Mouse (Mus musculus) kidney, adult 2 months (tissue): Measurements from ENCODE around the gene Dlg2. TPM values are rescaled to one million over a fixed set of nuclear protein-coding genes. Genes with fewer than 3 reads are reported as not detected.

Source experiments
- DNase-seq: peaks from one replicate; pipeline ENCODE4 v3.0.0; 2021
- H3K27ac ChIP-seq: fragments of 200-500 bp; 2 replicates; pipeline ENCODE4 v1.5.1; 2012; ENCODE audit warnings: low read depth, low read length, control low read depth, inconsistent platforms; ENCODE audit not compliant: insufficient read depth
- H3K27me3 ChIP-seq: fragments of 200-500 bp; replicated peaks from 2 replicates; pipeline ENCODE4 v1.6.1; 2012; ENCODE audit warnings: mild to moderate bottlenecking, moderate library complexity, low read length, inconsistent platforms; ENCODE audit not compliant: control insufficient read depth, insufficient read depth
- H3K36me3 ChIP-seq: fragments of 200-500 bp; 2 replicates; pipeline ENCODE4 v1.6.1; 2012; ENCODE audit warnings: mild to moderate bottlenecking, moderate library complexity, low read length, inconsistent platforms; ENCODE audit not compliant: control insufficient read depth, insufficient read depth
- H3K4me1 ChIP-seq: fragments of 200-500 bp; 2 replicates; pipeline ENCODE4 v1.6.1; 2011; ENCODE audit warnings: low read length; ENCODE audit not compliant: control insufficient read depth, insufficient read depth
- H3K4me3 ChIP-seq: fragments of 200-500 bp; 2 replicates; pipeline ENCODE4 v1.5.1; 2011; ENCODE audit warnings: mild to moderate bottlenecking, low read depth, low read length, control low read depth; ENCODE audit not compliant: insufficient read depth
- CTCF ChIP-seq: fragments of 200-500 bp; conservative IDR thresholded peaks from 2 replicates; pipeline ENCODE4 v1.5.1; 2011; ENCODE audit warnings: low read depth, mild to moderate bottlenecking, control low read depth, low read length, moderate library complexity, mixed read lengths; ENCODE audit not compliant: insufficient read depth, insufficient read length
- POLR2A ChIP-seq: fragments of 200-500 bp; IDR thresholded peaks from one replicate; pipeline ENCODE4 v1.6.1; 2011; ENCODE audit warnings: low read depth, low read length, control low read depth
- WGBS: fragments of 180-500 bp; shearing (Covaris S2); methylation state at CpG from one replicate; pipeline ENCODE4 v1.1.7; 2018; 5-methylcytosine and 5-hydroxymethylcytosine counted together
- polyA plus RNA-seq: library from polyadenylated mRNA; depleted of rRNA; stranded (reverse); fragments of >200 nt; gene quantifications from 2 replicates; pipeline ENCODE4 v1.2.3, GENCODE M21; 2012

Dlg2 gene
- polyA plus RNA-seq, 1 experiment: 2.1 TPM

- H3K27ac ChIP-seq: no peak overlapping the region
- TF ChIP-seq POLR2A: no peak
- H3K4me3 ChIP-seq: no peak overlapping the region
- H3K4me1 ChIP-seq: no peaks in the 10 kb centered on the region
- no peaks in the 10 kb centered on the region for H3K27me3 ChIP-seq
- no peaks in the 10 kb centered on the region for H3K36me3 ChIP-seq
- no peak for DNase-seq
Measured at GRCm38 (mm10) chr7:92220619-92221018, 1744.1 kb downstream of the Dlg2 start.

DNA sequence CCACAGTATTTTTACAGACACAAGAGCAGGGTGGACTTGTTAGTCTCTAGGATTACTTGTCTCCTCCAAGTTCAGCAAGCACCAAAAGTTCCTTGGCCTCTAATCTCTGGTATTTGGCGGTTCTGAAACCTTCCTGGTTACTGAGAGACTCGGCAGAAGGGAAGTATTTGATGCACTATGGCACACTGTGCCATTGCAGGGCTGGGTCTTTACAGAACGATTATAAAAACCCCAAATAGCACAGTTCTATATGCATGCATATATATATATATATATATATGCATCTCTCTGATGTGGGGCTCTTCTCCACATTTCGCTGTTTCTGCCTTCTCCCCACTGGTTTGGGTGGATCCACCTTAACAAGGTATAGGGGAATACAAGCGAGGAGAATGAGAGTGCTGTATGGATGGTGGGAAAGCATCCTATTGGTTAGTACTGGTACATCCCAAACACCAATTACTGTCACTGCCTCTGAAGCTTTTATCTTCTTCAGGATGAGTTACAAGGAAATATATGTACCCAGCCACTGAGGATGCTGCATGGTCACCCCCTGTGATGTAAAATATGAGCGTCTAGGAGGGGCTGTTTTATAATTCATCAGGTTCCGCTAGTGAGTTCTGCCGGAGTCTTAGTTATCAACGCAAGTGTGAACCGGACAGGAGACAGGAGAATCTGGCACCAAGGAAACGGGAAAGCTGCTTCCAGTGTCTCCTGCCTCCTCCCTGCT lies 1758.2 kb downstream of the Dlg2 start:
- H3K36me3 ChIP-seq: no peaks in the 10 kb centered on the region
- TF ChIP-seq POLR2A (no peak), CTCF (no peak)
- DNase-seq: no peak
- H3K4me1 ChIP-seq: no peaks in the 10 kb centered on the region
- WGBS: 53% methylated on average over 11 of the region's 11 CpGs
- no peak overlapping the region for H3K4me3 ChIP-seq
- no peak overlapping the region for H3K27ac ChIP-seq
- H3K27me3 ChIP-seq: no peaks in the 10 kb centered on the region

- Histone ChIP-seq H3K4me1 (no peaks in the 10 kb centered on the region), H3K27me3 (no peaks in the 10 kb centered on the region), H3K27ac (no peak overlapping the region), H3K36me3 (no peaks in the 10 kb centered on the region), H3K4me3 (no peak overlapping the region)
- WGBS: 42% methylated on average over 12 of the region's 12 CpGs
- DNase-seq: no peak
- TF ChIP-seq CTCF: no peak
- no peak for TF ChIP-seq POLR2A
Measured at GRCm38 (mm10) chr7:92235541-92236031, 1759.1 kb downstream of the Dlg2 start.

DNA sequence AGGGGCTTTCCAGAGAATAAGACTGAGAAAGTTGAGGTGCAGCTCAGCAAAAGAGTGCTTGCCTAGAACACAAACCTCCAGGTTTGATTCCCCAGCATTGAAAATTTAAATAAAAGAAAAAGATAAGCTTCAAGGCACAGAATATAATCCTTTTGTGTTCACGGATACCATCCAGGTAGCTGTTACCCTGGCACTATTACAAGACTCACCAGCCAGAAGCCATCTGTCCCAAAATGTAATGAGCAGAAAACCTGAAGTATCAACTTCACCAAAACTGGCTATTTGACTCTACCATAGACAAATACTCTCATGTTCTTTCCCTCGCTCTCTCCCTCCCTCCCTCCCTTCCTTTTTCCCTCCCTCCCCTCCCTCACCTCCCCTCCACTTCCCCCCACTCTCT lies 1764.4 kb downstream of the Dlg2 start:
- DNase-seq: no peak
- Histone ChIP-seq H3K36me3 (no peaks in the 10 kb centered on the region), H3K27ac (no peak overlapping the region), H3K4me1 (no peaks in the 10 kb centered on the region), H3K27me3 (no peaks in the 10 kb centered on the region), H3K4me3 (no peak overlapping the region)
- WGBS: 91% methylated on average over 2 of the region's 2 CpGs
- TF ChIP-seq POLR2A (no peak), CTCF (no peak)

DNA sequence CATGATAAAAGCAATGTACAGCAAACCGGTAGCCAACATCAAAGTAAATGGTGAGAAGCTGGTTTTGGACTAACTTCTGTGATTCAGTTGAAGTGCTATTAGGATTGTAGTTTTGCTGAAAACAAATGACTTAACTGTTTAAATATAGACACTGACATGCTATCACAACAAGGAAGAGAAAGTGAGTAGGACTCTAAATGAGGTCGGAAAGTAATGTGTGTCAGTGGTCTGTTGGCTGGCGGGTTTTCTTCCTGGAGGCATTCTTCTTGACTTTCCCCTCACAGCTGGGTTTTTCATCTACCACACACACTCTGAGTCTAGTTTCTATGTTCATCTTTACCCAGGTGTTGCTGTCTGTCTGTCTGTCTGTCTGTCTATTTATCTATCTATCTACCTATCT lies 1771.1 kb downstream of the Dlg2 start:
- H3K4me1 ChIP-seq: no peaks in the 10 kb centered on the region
- no peak overlapping the region for H3K27ac ChIP-seq
- no peak overlapping the region for H3K4me3 ChIP-seq
- no peak for DNase-seq
- no peak for TF ChIP-seq POLR2A
- TF ChIP-seq CTCF: no peak
- H3K36me3 ChIP-seq: no peaks in the 10 kb centered on the region
- H3K27me3 ChIP-seq: no peaks in the 10 kb centered on the region
- WGBS: 95% methylated on average over 3 of the region's 3 CpGs

DNA sequence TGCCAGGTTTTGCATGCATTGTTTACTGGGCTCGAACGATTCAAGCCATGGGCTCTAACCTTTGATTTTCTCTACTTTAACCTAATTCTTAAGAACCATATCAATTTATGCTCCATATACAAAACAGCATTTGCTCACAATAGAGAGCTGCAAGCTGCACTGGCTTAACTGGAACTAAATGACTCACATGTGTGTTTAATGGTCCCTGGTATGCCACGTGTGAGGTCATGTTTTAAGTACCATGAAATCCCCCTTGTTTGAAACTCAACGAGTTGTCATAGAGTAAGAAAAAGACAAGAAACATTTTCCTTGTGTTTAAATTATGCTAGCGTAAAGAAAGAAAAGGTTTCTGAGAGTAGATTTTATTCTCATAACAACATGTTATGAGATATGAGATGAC lies 1772.1 kb downstream of the Dlg2 start:
- no peak for TF ChIP-seq POLR2A
- no peak overlapping the region for H3K4me3 ChIP-seq
- no peak for DNase-seq
- no peaks in the 10 kb centered on the region for H3K27me3 ChIP-seq
- 66% methylated on average over 5 of the region's 5 CpGs for WGBS
- H3K27ac ChIP-seq: no peak overlapping the region
- no peaks in the 10 kb centered on the region for H3K4me1 ChIP-seq
- H3K36me3 ChIP-seq: no peaks in the 10 kb centered on the region

DNA sequence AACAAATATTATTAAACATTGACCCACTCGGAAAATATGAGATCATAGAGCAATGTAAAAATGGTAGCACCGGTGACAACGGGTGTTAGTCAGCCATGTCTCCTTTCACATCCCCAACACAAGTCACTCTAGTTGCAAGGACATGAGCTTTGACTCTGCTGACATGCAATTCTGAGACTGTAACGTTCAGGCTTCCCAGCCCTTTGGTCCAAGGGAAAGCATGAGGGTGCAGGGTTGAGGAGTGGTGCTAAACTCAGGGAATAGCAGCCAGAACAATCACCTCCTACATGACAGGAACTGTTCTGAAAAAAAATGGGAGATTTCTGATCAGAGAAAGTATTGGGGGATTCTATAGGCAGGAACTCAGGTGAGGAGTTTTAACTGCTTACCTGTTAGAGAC lies 1781.7 kb downstream of the Dlg2 start:
- WGBS: 70% methylated on average over 4 of the region's 4 CpGs
- Histone ChIP-seq H3K36me3 (no peaks in the 10 kb centered on the region), H3K4me1 (peaks cover 6% of the 10 kb centered on the region; the same call in 1 of the 2 replicates), H3K27me3 (no peaks in the 10 kb centered on the region), H3K27ac (peak overlapping the region; percentile 43), H3K4me3 (no peak overlapping the region; the same call in 1 of the 2 replicates)
- no peak for TF ChIP-seq POLR2A
- no peak for DNase-seq

GRCm38 (mm10) chr7:92258701-92259100 lies 1782.2 kb downstream of the Dlg2 start:
- H3K36me3 ChIP-seq: no peaks in the 10 kb centered on the region
- no peaks in the 10 kb centered on the region for H3K27me3 ChIP-seq
- TF ChIP-seq POLR2A (no peak), CTCF (no peak; the same call in 1 of the 2 replicates)
- peak; percentile 77 for DNase-seq
- no peak overlapping the region; the same call in 1 of the 2 replicates for H3K4me3 ChIP-seq
- peaks cover 6% of the 10 kb centered on the region; the same call in 1 of the 2 replicates for H3K4me1 ChIP-seq
- peak overlapping the region; percentile 43; the same call in 1 of the 2 replicates for H3K27ac ChIP-seq
- WGBS: 35% methylated on average over 3 of the region's 3 CpGs
